Mouse (Mus musculus) adrenal gland, adult 2 months (tissue): ENCODE data around the gene Hesx1. TPM values are rescaled to one million over a fixed set of nuclear protein-coding genes. Genes with fewer than 3 reads are reported as not detected.

Experiments
- DNase-seq: peaks from one replicate; pipeline ENCODE4 v3.0.0; 2021
- polyA plus RNA-seq: library from polyadenylated mRNA; depleted of rRNA; stranded (reverse); fragments of >200 nt; gene quantifications from 2 replicates; pipeline ENCODE4 v1.2.3, GENCODE M21; 2012
- total RNA-seq, 2 experiments: library from RNA; stranded (reverse); gene quantifications; 2 replicates each; pipeline ENCODE4 v1.2.3; 2021

Hesx1 gene
- total and polyA plus RNA-seq, 3 experiments = not detected

- no peak for DNase-seq
Measured at GRCm38 (mm10) chr14:27013658-27014057, 19.4 kb downstream of the Hesx1 start.

GRCm38 (mm10) chr14:27017936-27018335 is 23.7 kb downstream of the Hesx1 start:
- no peak for DNase-seq

GRCm38 (mm10) chr14:27019850-27020249 is 25.6 kb downstream of the Hesx1 start:
- peak; percentile 86 for DNase-seq

GRCm38 (mm10) chr14:27022876-27023275 is 28.7 kb downstream of the Hesx1 start:
- DNase-seq = peak; percentile 63

GRCm38 (mm10) chr14:27024664-27025063 is 30.4 kb downstream of the Hesx1 start:
- no peak for DNase-seq

- DNase-seq = peak; percentile 50
Measured at GRCm38 (mm10) chr14:27029771-27030173, 35.6 kb downstream of the Hesx1 start.

- DNase-seq = peak; percentile 65
Measured at GRCm38 (mm10) chr14:27031142-27031541, 36.9 kb downstream of the Hesx1 start.

- no peak for DNase-seq
Measured at GRCm38 (mm10) chr14:27037513-27037912, 43.3 kb downstream of the Hesx1 start.

GRCm38 (mm10) chr14:27038783-27039182 is 44.6 kb downstream of the Hesx1 start, which contains the start of gene Il17rd:
Il17rd (plus strand) TSS chr14:27038941.
- peak; percentile 97 for DNase-seq

GRCm38 (mm10) chr14:27039281-27040248 is 45.3 kb downstream of the Hesx1 start:
- no peak for DNase-seq

- DNase-seq = no peak
Measured at GRCm38 (mm10) chr14:27040451-27040850, 46.2 kb downstream of the Hesx1 start.

GRCm38 (mm10) chr14:27042280-27042983 is 48.2 kb downstream of the Hesx1 start:
- no peak for DNase-seq

- DNase-seq = no peak
Measured at GRCm38 (mm10) chr14:27043416-27043815, 49.2 kb downstream of the Hesx1 start.

GRCm38 (mm10) chr14:27044221-27044966 is 50.2 kb downstream of the Hesx1 start:
- DNase-seq = no peak

- peak; percentile 17 for DNase-seq
Measured at GRCm38 (mm10) chr14:27044967-27045361, 50.7 kb downstream of the Hesx1 start.

GRCm38 (mm10) chr14:27048231-27048956 is 54.2 kb downstream of the Hesx1 start:
- DNase-seq = no peak

GRCm38 (mm10) chr14:27050043-27050442 is 55.8 kb downstream of the Hesx1 start:
- DNase-seq = no peak

GRCm38 (mm10) chr14:27050560-27051510 is 56.6 kb downstream of the Hesx1 start:
- DNase-seq = no peak

GRCm38 (mm10) chr14:27051511-27051895 is 57.3 kb downstream of the Hesx1 start:
- DNase-seq = no peak
